ENCODE assay signal across 31 mouse cellular contexts in genomic region chr15:12968815-12969214, GRCm38 (mm10).
"Had no signal": no experiment of that assay in that cellular context is flagged by ENCODE, and none has a peak within 500 bp of the region (broad histone marks: within the 10 kb centered on the region; RNA-seq: fewer than 3 reads in every experiment).

No protein-coding gene starts in this region.

- H3K27me3 ChIP-seq: limb, embryonic 12.5 days; limb, embryonic 13.5 days; limb, embryonic 15.5 days; liver, embryonic 12.5 days; liver, embryonic 13.5 days; liver, embryonic 15.5 days; lung, embryonic 15.5 days; megakaryocyte, embryonic 14.5 days; midbrain, embryonic 12.5 days; midbrain, embryonic 13.5 days; midbrain, embryonic 15.5 days had no signal

- H3K4me1 ChIP-seq: limb, embryonic 13.5 days; limb, embryonic 15.5 days; liver, embryonic 12.5 days; liver, embryonic 13.5 days; liver, embryonic 15.5 days; lung, embryonic 15.5 days; megakaryocyte, embryonic 14.5 days; midbrain, embryonic 15.5 days had no signal

- H3K9me3 ChIP-seq: limb, embryonic 10.5 days; limb, embryonic 12.5 days; limb, embryonic 13.5 days; limb, embryonic 15.5 days; liver, embryonic 12.5 days; liver, embryonic 13.5 days; liver, embryonic 15.5 days; lung, embryonic 15.5 days; megakaryocyte, embryonic 14.5 days; midbrain, embryonic 10.5 days; midbrain, embryonic 12.5 days; midbrain, embryonic 13.5 days; midbrain, embryonic 15.5 days had no signal

- H3K4me3 ChIP-seq: limb, embryonic 10.5 days; limb, embryonic 12.5 days; limb, embryonic 13.5 days; limb, embryonic 15.5 days; liver, embryonic 12.5 days; liver, embryonic 13.5 days; liver, embryonic 15.5 days; lung, embryonic 15.5 days; megakaryocyte, embryonic 14.5 days; midbrain, embryonic 10.5 days; midbrain, embryonic 12.5 days; midbrain, embryonic 13.5 days; midbrain, embryonic 15.5 days; myocyte had no signal

- H3K36me3 ChIP-seq: limb, embryonic 10.5 days; limb, embryonic 12.5 days; limb, embryonic 13.5 days; limb, embryonic 15.5 days; liver, embryonic 12.5 days; liver, embryonic 13.5 days; liver, embryonic 15.5 days; lung, embryonic 15.5 days; midbrain, embryonic 10.5 days; midbrain, embryonic 12.5 days; midbrain, embryonic 13.5 days; midbrain, embryonic 15.5 days had no signal

- DNase-seq: left cerebral cortex, postnatal 4 days; liver; liver, embryonic 13.5 days; liver, postnatal 0 days; lung, adult 18-20 months; lung, adult 2 months; lung, embryonic 14.5 days; lung, postnatal 10 days; lung, postnatal 14 days; lung, postnatal 36 days; lung, postnatal 4 days; midbrain, embryonic 14.5 days had no signal

- H3K4me2 ChIP-seq: limb, embryonic 12.5 days; limb, embryonic 13.5 days; limb, embryonic 15.5 days; liver, embryonic 11.5 days; liver, embryonic 12.5 days; liver, embryonic 13.5 days; liver, embryonic 15.5 days; lung, embryonic 14.5 days; lung, embryonic 15.5 days; midbrain, embryonic 11.5 days; midbrain, embryonic 12.5 days; midbrain, embryonic 13.5 days; midbrain, embryonic 15.5 days had no signal

- H3K9ac ChIP-seq: limb, embryonic 12.5 days; limb, embryonic 13.5 days; limb, embryonic 15.5 days; liver, embryonic 12.5 days; liver, embryonic 13.5 days; liver, embryonic 14.5 days; liver, embryonic 15.5 days; liver, postnatal 0 days; lung, embryonic 14.5 days; lung, embryonic 15.5 days; midbrain, embryonic 12.5 days; midbrain, embryonic 13.5 days; midbrain, embryonic 15.5 days had no signal

- H3K27ac ChIP-seq: limb, embryonic 10.5 days; limb, embryonic 12.5 days; limb, embryonic 13.5 days; limb, embryonic 15.5 days; liver, embryonic 12.5 days; liver, embryonic 13.5 days; liver, embryonic 14.5 days; liver, embryonic 15.5 days; lung, embryonic 15.5 days; macrophage; midbrain, embryonic 10.5 days; midbrain, embryonic 12.5 days; midbrain, embryonic 13.5 days; midbrain, embryonic 15.5 days had no signal

- ATAC-seq: liver, embryonic 12.5 days; liver, postnatal 0 days; lung, postnatal 0 days; midbrain, embryonic 13.5 days; midbrain, embryonic 15.5 days; midbrain, embryonic 16.5 days had no signal
